Comparison of ENCODE assay signal across 10 mouse cellular contexts in the genomic region with DNA sequence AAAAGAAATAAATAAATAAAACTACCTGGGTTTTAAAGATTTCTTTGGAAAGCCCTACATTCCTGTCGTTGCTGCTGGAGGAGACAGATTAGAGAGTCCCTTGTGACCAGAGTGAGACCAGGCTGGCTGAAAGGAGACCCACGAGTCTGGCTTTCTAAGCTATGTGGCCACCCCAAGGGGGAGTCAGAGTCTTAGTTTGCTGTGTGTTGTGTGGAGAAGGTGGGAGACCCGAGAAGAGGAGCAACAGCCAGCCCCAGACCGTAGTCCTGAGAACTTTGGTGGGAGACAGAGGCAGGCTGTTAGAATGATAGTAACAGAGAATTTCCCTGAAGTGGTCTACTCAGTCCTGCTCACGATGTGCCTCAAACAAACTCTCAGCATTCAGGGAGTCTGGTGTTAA. TPM values are rescaled to one million over a fixed set of nuclear protein-coding genes. Genes with fewer than 3 reads are reported as not detected.
DNase-seq lines count a peak whose midpoint lies in the region; ATAC-seq lines count a peak whose summit lies in the region.
"Had no signal": no experiment of that assay in that cellular context is flagged by ENCODE, and none has a peak within 500 bp of the region (broad histone marks: within the 10 kb centered on the region; RNA-seq: fewer than 3 reads in every experiment).

No protein-coding gene starts in this region.

- H3K4me2 ChIP-seq in forebrain, embryonic 13.5 days = peak overlapping the region; percentile 91
- peak overlapping the region; percentile 89 for H3K4me2 ChIP-seq in midbrain, embryonic 15.5 days

- peaks cover 31% of the 10 kb centered on the region for H3K4me1 ChIP-seq in forebrain, embryonic 13.5 days
- H3K4me1 ChIP-seq in midbrain, embryonic 15.5 days = peaks cover 42% of the 10 kb centered on the region

- no peak overlapping the region for H3K9ac ChIP-seq in forebrain, embryonic 13.5 days
- no peak overlapping the region for H3K9ac ChIP-seq in midbrain, embryonic 15.5 days

- 0 out of 2 replicates have a peak overlapping the region, but pooled peaks have one; percentile 4 for H3K4me3 ChIP-seq in forebrain, embryonic 13.5 days
- H3K4me3 ChIP-seq in midbrain, embryonic 15.5 days = peak overlapping the region; percentile 73; the same call in 1 of the 2 replicates

- no peak for ATAC-seq in forebrain, embryonic 13.5 days
- no peak for ATAC-seq in midbrain, embryonic 15.5 days (replicated peaks)

- H3K27me3 ChIP-seq in forebrain, embryonic 13.5 days = peaks cover 89% of the 10 kb centered on the region
- H3K27me3 ChIP-seq in midbrain, embryonic 15.5 days (replicated peaks) = peaks cover 57% of the 10 kb centered on the region

- no peak overlapping the region for H3K27ac ChIP-seq in forebrain, embryonic 13.5 days
- no peak overlapping the region for H3K27ac ChIP-seq in midbrain, embryonic 15.5 days
- H3K27ac ChIP-seq: macrophage had no signal

- no peaks in the 10 kb centered on the region for H3K36me3 ChIP-seq in forebrain, embryonic 13.5 days (ENCODE audit: poor library complexity, severe bottlenecking)
- no peaks in the 10 kb centered on the region for H3K36me3 ChIP-seq in midbrain, embryonic 15.5 days (replicated peaks)
- H3K36me3 ChIP-seq: G1E had no signal

- H3K9me3 ChIP-seq in forebrain, embryonic 13.5 days (replicated peaks) = no peaks in the 10 kb centered on the region
- no peaks in the 10 kb centered on the region for H3K9me3 ChIP-seq in midbrain, embryonic 15.5 days

- under 1% methylated on average over 5 of the region's 5 CpGs for WGBS in forebrain, embryonic 13.5 days
- WGBS in midbrain, embryonic 15.5 days = 1% methylated on average over 5 of the region's 5 CpGs

- DNase-seq in kidney, postnatal 4 days = peak; percentile 16 to 30
- no peak for DNase-seq in kidney, postnatal 14 days
- peak; percentile 67 for DNase-seq in embryo, embryonic 10 days (ENCODE audit: low spot score)
- no peak for DNase-seq in urinary bladder, postnatal 10 days (ENCODE audit: low spot score)
- no peak for DNase-seq in spleen, postnatal 10 days (ENCODE audit: low spot score in 2 of 2)
- DNase-seq in thymus, postnatal 10 days (ENCODE audit: low spot score in 2 of 2) = no peak

RNA-seq across cellular contexts. Expression of a gene that starts 1.6 kb away (rescaled TPM):
- polyA plus RNA-seq in forebrain, embryonic 13.5 days (2015; fragmentation: Nextera tagmentation; extraction: Ambion mirVana) = 1.5 and 1.7 TPM in 2 replicates
- 2.7 and 2.9 TPM in 2 replicates for polyA plus RNA-seq in midbrain, embryonic 15.5 days (2015; fragmentation: Nextera tagmentation; extraction: Ambion mirVana)
- polyA plus RNA-seq: G1E, macrophage had no signal

Comparison
In these comparisons a context has a peak if more than half of its experiments do, and no peak if none do; other contexts are left out.
1. DNase-seq: peak in kidney, postnatal 4 days (2 of 2) and embryo, embryonic 10 days (single experiment); none in kidney, postnatal 14 days (single experiment), urinary bladder, postnatal 10 days (single experiment), spleen, postnatal 10 days (0 of 2) and thymus, postnatal 10 days (0 of 2).